Mouse (Mus musculus): ENCODE data around the gene Sirt2. TPM values are rescaled to one million over a fixed set of nuclear protein-coding genes. Genes with fewer than 3 reads are reported as not detected.

Gene Sirt2
- polyA plus RNA-seq, 1 experiment = 104 TPM

DNA sequence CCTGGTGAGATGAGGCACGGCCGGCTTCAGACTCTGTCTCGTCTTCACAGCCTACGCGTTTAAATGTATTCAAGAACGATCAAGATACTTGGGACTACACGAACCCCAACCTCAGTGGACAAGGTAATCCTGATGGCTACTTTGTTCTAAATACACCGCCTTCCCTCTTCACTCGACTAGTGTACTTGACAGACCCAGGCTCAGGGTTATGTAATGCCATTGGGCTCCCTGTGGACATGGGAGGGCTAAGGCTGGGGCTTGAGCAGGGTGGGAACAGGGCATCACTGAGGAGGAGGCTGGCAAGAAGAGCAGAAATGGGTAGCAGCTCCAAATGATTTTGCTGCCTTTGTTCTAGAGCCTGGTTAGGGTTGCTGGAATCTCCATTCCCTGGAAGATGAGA is 48.7 kb downstream of the Sirt2 start:
- no peak overlapping the region for H3K27ac ChIP-seq (ENCODE audit: control insufficient read depth, insufficient read depth, low read length)
- 97% methylated on average over 9 of the region's 9 CpGs for WGBS
- peaks cover 26% of the 10 kb centered on the region for H3K4me1 ChIP-seq (replicated peaks; ENCODE audit: control insufficient read depth, insufficient read depth, low read length)
- TF ChIP-seq POLR2A (IDR thresholded peaks at IDR 0.05; ENCODE audit: control insufficient read depth, extremely low read depth, insufficient read depth, low read length, poor library complexity) (no peak), CTCF (IDR thresholded peaks at IDR 0.05; ENCODE audit: borderline replicate concordance, control insufficient read depth, extremely low read depth, insufficient read depth, low read length, poor library complexity) (no peak)
- no peaks in the 10 kb centered on the region for H3K27me3 ChIP-seq (ENCODE audit: control insufficient read depth, insufficient read depth, low read length)
- DNase-seq = no peak
- H3K4me3 ChIP-seq (ENCODE audit: control insufficient read depth, insufficient read depth, low read length) = no peak overlapping the region
- H3K36me3 ChIP-seq (ENCODE audit: control insufficient read depth, insufficient read depth, low read length) = peaks cover 73% of the 10 kb centered on the region

DNA sequence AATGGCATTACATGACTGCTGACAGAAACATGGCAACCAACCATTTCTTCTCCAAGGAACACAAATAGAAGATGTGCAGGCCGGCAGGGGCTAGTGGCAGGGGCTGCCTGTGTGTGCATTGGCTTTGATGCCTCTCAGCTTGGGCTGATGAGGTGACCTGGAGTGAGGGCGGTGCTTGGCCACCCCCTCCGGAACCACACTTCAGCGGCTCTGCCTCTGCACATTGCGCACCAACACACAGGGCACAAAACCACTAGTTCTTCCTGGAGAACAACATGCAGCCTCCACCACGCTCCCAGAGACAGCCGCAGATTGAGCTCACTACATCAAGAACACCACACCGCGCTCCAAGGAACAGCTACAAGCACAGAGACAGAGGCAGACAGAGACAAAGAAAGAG is 49.7 kb downstream of the Sirt2 start:
- no peaks in the 10 kb centered on the region for H3K27me3 ChIP-seq (ENCODE audit: control insufficient read depth, insufficient read depth, low read length)
- no peak for TF ChIP-seq POLR2A (IDR thresholded peaks at IDR 0.05; ENCODE audit: control insufficient read depth, extremely low read depth, insufficient read depth, low read length, poor library complexity)
- no peak for TF ChIP-seq CTCF (IDR thresholded peaks at IDR 0.05; ENCODE audit: borderline replicate concordance, control insufficient read depth, extremely low read depth, insufficient read depth, low read length, poor library complexity)
- 79% methylated on average over 9 of the region's 9 CpGs for WGBS
- H3K36me3 ChIP-seq (ENCODE audit: control insufficient read depth, insufficient read depth, low read length) = peaks cover 82% of the 10 kb centered on the region
- H3K4me1 ChIP-seq (replicated peaks; ENCODE audit: control insufficient read depth, insufficient read depth, low read length) = peaks cover 34% of the 10 kb centered on the region
- H3K4me3 ChIP-seq (ENCODE audit: control insufficient read depth, insufficient read depth, low read length) = no peak overlapping the region
- no peak overlapping the region for H3K27ac ChIP-seq (ENCODE audit: control insufficient read depth, insufficient read depth, low read length)
- DNase-seq = no peak

- Histone ChIP-seq H3K27me3 (ENCODE audit: control insufficient read depth, insufficient read depth, low read length) (no peaks in the 10 kb centered on the region), H3K36me3 (ENCODE audit: control insufficient read depth, insufficient read depth, low read length) (peaks cover 90% of the 10 kb centered on the region), H3K4me1 (replicated peaks; ENCODE audit: control insufficient read depth, insufficient read depth, low read length) (peaks cover 34% of the 10 kb centered on the region), H3K4me3 (ENCODE audit: control insufficient read depth, insufficient read depth, low read length) (no peak overlapping the region), H3K27ac (ENCODE audit: control insufficient read depth, insufficient read depth, low read length) (no peak overlapping the region)
- 96% methylated on average over 10 of the region's 10 CpGs for WGBS
- DNase-seq = no peak
- TF ChIP-seq CTCF (IDR thresholded peaks at IDR 0.05; ENCODE audit: borderline replicate concordance, control insufficient read depth, extremely low read depth, insufficient read depth, low read length, poor library complexity) (no peak), POLR2A (IDR thresholded peaks at IDR 0.05; ENCODE audit: control insufficient read depth, extremely low read depth, insufficient read depth, low read length, poor library complexity) (no peak)
Measured at GRCm38 (mm10) chr7:28816920-28817319, 50.4 kb downstream of the Sirt2 start.

- TF ChIP-seq CTCF (IDR thresholded peaks at IDR 0.05; ENCODE audit: borderline replicate concordance, control insufficient read depth, extremely low read depth, insufficient read depth, low read length, poor library complexity) (no peak), POLR2A (IDR thresholded peaks at IDR 0.05; ENCODE audit: control insufficient read depth, extremely low read depth, insufficient read depth, low read length, poor library complexity) (no peak)
- Histone ChIP-seq H3K27ac (ENCODE audit: control insufficient read depth, insufficient read depth, low read length) (no peak overlapping the region), H3K27me3 (ENCODE audit: control insufficient read depth, insufficient read depth, low read length) (no peaks in the 10 kb centered on the region), H3K36me3 (ENCODE audit: control insufficient read depth, insufficient read depth, low read length) (peaks cover 96% of the 10 kb centered on the region), H3K4me1 (replicated peaks; ENCODE audit: control insufficient read depth, insufficient read depth, low read length) (peaks cover 28% of the 10 kb centered on the region), H3K4me3 (ENCODE audit: control insufficient read depth, insufficient read depth, low read length) (no peak overlapping the region)
- DNase-seq = no peak
- WGBS = 95% methylated on average over 6 of the region's 6 CpGs
Measured at GRCm38 (mm10) chr7:28817524-28817923, 51.0 kb downstream of the Sirt2 start.

DNA sequence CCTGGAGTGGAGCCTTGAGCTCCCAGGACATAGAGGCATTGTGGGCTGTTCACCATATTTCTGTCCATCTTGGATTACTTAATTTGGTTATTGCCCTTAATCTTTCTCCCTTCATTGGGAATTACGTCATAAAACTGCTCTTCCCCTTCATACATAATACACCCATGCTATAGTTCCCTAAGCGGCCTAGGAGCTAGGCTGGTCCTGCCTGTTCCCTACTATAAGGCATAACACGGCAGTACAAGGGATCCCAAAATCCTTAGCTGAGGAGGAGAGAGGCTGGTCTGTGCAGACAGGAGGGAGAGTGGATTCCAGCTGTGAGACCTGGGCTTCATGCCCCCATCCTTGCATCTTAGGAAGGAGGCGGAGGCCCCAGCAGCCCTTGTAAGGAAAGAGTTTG is 51.4 kb downstream of the Sirt2 start:
- DNase-seq = no peak
- H3K27ac ChIP-seq (ENCODE audit: control insufficient read depth, insufficient read depth, low read length) = no peak overlapping the region
- H3K27me3 ChIP-seq (ENCODE audit: control insufficient read depth, insufficient read depth, low read length) = no peaks in the 10 kb centered on the region
- TF ChIP-seq CTCF (IDR thresholded peaks at IDR 0.05; ENCODE audit: borderline replicate concordance, control insufficient read depth, extremely low read depth, insufficient read depth, low read length, poor library complexity) (no peak), POLR2A (IDR thresholded peaks at IDR 0.05; ENCODE audit: control insufficient read depth, extremely low read depth, insufficient read depth, low read length, poor library complexity) (no peak)
- no peak overlapping the region for H3K4me3 ChIP-seq (ENCODE audit: control insufficient read depth, insufficient read depth, low read length)
- peaks cover 96% of the 10 kb centered on the region for H3K36me3 ChIP-seq (ENCODE audit: control insufficient read depth, insufficient read depth, low read length)
- 90% methylated on average over 4 of the region's 4 CpGs for WGBS
- H3K4me1 ChIP-seq (replicated peaks; ENCODE audit: control insufficient read depth, insufficient read depth, low read length) = peaks cover 26% of the 10 kb centered on the region

DNA sequence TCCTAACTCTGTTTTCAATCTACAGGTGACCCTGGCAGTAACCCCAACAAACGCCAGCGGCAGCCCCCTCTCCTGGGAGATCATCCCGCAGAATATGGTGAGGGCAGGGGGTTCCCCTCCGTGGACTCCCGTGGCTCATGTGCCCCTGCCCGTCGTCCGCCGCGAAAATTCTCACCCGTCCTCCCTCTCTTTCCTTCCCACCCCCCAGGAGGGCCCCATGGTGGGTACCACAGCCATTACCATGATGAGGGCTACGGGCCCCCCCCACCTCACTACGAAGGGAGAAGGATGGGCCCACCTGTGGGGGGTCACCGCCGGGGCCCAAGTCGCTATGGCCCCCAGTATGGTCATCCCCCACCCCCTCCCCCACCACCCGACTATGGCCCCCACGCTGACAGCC is 51.9 kb downstream of the Sirt2 start:
- 89% methylated on average over 18 of the region's 18 CpGs for WGBS
- peaks cover 92% of the 10 kb centered on the region for H3K36me3 ChIP-seq (ENCODE audit: control insufficient read depth, insufficient read depth, low read length)
- no peak overlapping the region for H3K4me3 ChIP-seq (ENCODE audit: control insufficient read depth, insufficient read depth, low read length)
- no peak for TF ChIP-seq POLR2A (IDR thresholded peaks at IDR 0.05; ENCODE audit: control insufficient read depth, extremely low read depth, insufficient read depth, low read length, poor library complexity)
- no peak for TF ChIP-seq CTCF (IDR thresholded peaks at IDR 0.05; ENCODE audit: borderline replicate concordance, control insufficient read depth, extremely low read depth, insufficient read depth, low read length, poor library complexity)
- peaks cover 24% of the 10 kb centered on the region for H3K4me1 ChIP-seq (replicated peaks; ENCODE audit: control insufficient read depth, insufficient read depth, low read length)
- no peak overlapping the region for H3K27ac ChIP-seq (ENCODE audit: control insufficient read depth, insufficient read depth, low read length)
- no peak for DNase-seq
- H3K27me3 ChIP-seq (ENCODE audit: control insufficient read depth, insufficient read depth, low read length) = no peaks in the 10 kb centered on the region

DNA sequence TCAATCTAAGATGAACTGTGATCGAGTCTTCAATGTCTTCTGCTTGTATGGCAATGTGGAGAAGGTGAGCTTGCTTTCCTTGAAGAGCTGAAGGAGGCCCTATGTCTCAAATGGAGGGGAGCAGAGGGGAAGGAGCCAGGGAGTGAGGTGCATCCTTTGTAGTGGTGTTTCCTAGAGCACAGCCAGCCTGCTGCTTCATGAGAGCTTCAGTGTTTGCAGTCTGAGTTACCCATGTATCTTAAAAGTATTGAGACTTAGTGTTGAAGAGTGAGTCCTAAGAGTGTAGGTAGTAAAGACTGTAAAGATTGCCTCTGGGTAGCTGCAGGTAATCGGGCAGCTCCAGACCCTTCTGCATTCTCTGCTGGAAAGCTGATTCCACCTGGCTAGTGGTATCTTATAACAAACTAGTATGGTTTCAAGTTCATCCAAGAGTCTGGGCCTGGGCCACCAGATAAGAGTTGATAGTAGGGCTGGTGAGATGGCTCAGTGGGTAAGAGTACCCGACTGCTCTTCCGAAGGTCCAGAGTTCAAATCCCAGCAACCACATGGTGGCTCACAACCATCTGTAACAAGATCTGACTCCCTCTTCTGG is 52.4 kb downstream of the Sirt2 start:
- Histone ChIP-seq H3K4me3 (ENCODE audit: control insufficient read depth, insufficient read depth, low read length) (no peak overlapping the region), H3K36me3 (ENCODE audit: control insufficient read depth, insufficient read depth, low read length) (peaks cover 86% of the 10 kb centered on the region), H3K27ac (ENCODE audit: control insufficient read depth, insufficient read depth, low read length) (no peak overlapping the region), H3K4me1 (replicated peaks; ENCODE audit: control insufficient read depth, insufficient read depth, low read length) (peaks cover 25% of the 10 kb centered on the region), H3K27me3 (ENCODE audit: control insufficient read depth, insufficient read depth, low read length) (no peaks in the 10 kb centered on the region)
- TF ChIP-seq CTCF (IDR thresholded peaks at IDR 0.05; ENCODE audit: borderline replicate concordance, control insufficient read depth, extremely low read depth, insufficient read depth, low read length, poor library complexity) (no peak), POLR2A (IDR thresholded peaks at IDR 0.05; ENCODE audit: control insufficient read depth, extremely low read depth, insufficient read depth, low read length, poor library complexity) (no peak)
- WGBS = 93% methylated on average over 4 of the region's 4 CpGs
- no peak for DNase-seq
